ENCODE assay signal across 18 mouse cellular contexts in the genomic region with DNA sequence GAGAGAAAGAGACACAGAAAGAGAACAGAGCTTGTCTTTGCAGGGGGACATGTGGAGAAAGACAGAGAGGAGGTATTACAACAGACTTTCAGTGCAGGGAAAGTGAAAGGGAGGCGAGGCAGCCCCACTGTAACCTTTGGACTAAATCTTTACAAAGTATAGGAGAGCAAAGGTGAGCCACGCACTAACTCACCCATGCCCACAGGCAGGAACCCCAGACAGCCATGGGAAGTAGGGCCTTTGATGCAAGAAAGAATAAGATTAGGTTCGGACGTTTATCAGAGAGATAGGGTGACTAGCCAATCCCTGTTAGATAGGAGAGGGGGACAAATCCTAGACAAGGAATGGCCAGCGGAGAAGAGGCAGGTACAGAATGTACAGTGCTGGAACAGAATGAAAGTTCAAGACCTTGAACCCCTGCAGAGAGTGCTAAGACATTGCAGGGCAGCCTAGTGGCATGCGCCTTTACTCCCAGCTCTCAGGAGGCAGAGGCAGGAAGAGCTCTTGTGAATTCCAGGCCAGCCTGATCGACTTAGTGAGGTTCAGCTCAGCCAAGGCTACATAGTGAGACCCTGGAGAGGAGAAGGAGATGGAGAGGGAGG. TPM values are rescaled to one million over a fixed set of nuclear protein-coding genes. Genes with fewer than 3 reads are reported as not detected.
DNase-seq lines count a peak whose midpoint lies in the region; ATAC-seq and TF ChIP-seq lines count a peak whose summit lies in the region.
"Had no signal": no experiment of that assay in that cellular context is flagged by ENCODE, and none has a peak within 500 bp of the region (broad histone marks: within the 10 kb centered on the region; RNA-seq: fewer than 3 reads in every experiment).

No protein-coding gene starts in this region.

- H3K4me1 ChIP-seq in intestine, embryonic 16.5 days (ENCODE audit: control insufficient read depth, insufficient read depth, low read length): peaks cover 16% of the 10 kb centered on the region
- peaks cover 0 to 12% of the 10 kb centered on the region in 2 experiments; a peak in 2 of 4 replicates for H3K4me1 ChIP-seq in liver, embryonic 14.5 days (replicated peaks; ENCODE audit: control insufficient read depth in 2 of 2, insufficient read depth in 2 of 2, low read length in 1 of 2)
- H3K4me1 ChIP-seq: heart, embryonic 15.5 days; limb, embryonic 15.5 days; midbrain, embryonic 12.5 days had no signal

- no peak for TF ChIP-seq EP300 in liver, embryonic 14.5 days (IDR thresholded peaks at IDR 0.05; ENCODE audit: low read depth)

- no peak overlapping the region for H3K27ac ChIP-seq in intestine, embryonic 16.5 days (ENCODE audit: low read length)
- no peak overlapping the region for H3K27ac ChIP-seq in liver, embryonic 14.5 days
- H3K27ac ChIP-seq: embryonic facial prominence, embryonic 10.5 days; heart, embryonic 15.5 days; layer of hippocampus, adult 2 months; limb, embryonic 15.5 days; midbrain, embryonic 12.5 days had no signal

- 65% methylated on average over 7 of the region's 7 CpGs for WGBS in intestine, embryonic 16.5 days
- 56% methylated on average over 7 of the region's 7 CpGs for WGBS in liver, embryonic 14.5 days (ENCODE audit: insufficient replicate concordance)

- H3K4me3 ChIP-seq in intestine, embryonic 16.5 days (ENCODE audit: low read length): no peak overlapping the region
- H3K4me3 ChIP-seq in liver, embryonic 14.5 days (ENCODE audit: insufficient read depth in 1 of 2, low read depth in 2 of 2, low read length in 2 of 2): no peak overlapping the region
- H3K4me3 ChIP-seq: embryonic facial prominence, embryonic 10.5 days; heart, embryonic 15.5 days; layer of hippocampus, adult 2 months; limb, embryonic 15.5 days; midbrain, embryonic 12.5 days had no signal

- TF ChIP-seq CTCF in liver, embryonic 14.5 days (IDR thresholded peaks at IDR 0.05; ENCODE audit: low read depth): no peak

- intact Hi-C loops in left cerebral cortex, postnatal 14 days (cut with DNase I): no loop called here

- H3K9me3 ChIP-seq in intestine, embryonic 16.5 days (ENCODE audit: control insufficient read depth, low read length): no peaks in the 10 kb centered on the region
- no peaks in the 10 kb centered on the region for H3K9me3 ChIP-seq in liver, embryonic 14.5 days (ENCODE audit: control insufficient read depth, low read length)
- H3K9me3 ChIP-seq: embryonic facial prominence, embryonic 10.5 days; heart, embryonic 15.5 days; limb, embryonic 15.5 days; midbrain, embryonic 12.5 days had no signal

- no peak overlapping the region for H3K9ac ChIP-seq in intestine, embryonic 16.5 days (ENCODE audit: low read depth, low read length)
- H3K9ac ChIP-seq in liver, embryonic 14.5 days (replicated peaks): no peak overlapping the region
- H3K9ac ChIP-seq: heart, embryonic 15.5 days; limb, embryonic 15.5 days; midbrain, embryonic 12.5 days had no signal

- H3K36me3 ChIP-seq in intestine, embryonic 16.5 days (ENCODE audit: control insufficient read depth, insufficient read depth, low read length): no peaks in the 10 kb centered on the region
- no peaks in the 10 kb centered on the region for H3K36me3 ChIP-seq in liver, embryonic 14.5 days (replicated peaks; ENCODE audit: control insufficient read depth, insufficient read depth, low read depth)
- H3K36me3 ChIP-seq: embryonic facial prominence, embryonic 10.5 days; heart, embryonic 15.5 days; limb, embryonic 15.5 days; midbrain, embryonic 12.5 days had no signal

- H3K4me2 ChIP-seq in intestine, embryonic 16.5 days (ENCODE audit: low read depth, low read length): no peak overlapping the region
- H3K4me2 ChIP-seq in liver, embryonic 14.5 days (ENCODE audit: low read depth): no peak overlapping the region
- H3K4me2 ChIP-seq: heart, embryonic 15.5 days; limb, embryonic 15.5 days; midbrain, embryonic 12.5 days had no signal

- no peaks in the 10 kb centered on the region for H3K27me3 ChIP-seq in intestine, embryonic 16.5 days (replicated peaks; ENCODE audit: control insufficient read depth, insufficient read depth, low read length)
- H3K27me3 ChIP-seq in liver, embryonic 14.5 days (ENCODE audit: control insufficient read depth, insufficient read depth, low read length): no peaks in the 10 kb centered on the region
- H3K27me3 ChIP-seq: heart, embryonic 15.5 days; limb, embryonic 15.5 days; midbrain, embryonic 12.5 days; Patski had no signal

- DNase-seq in kidney, postnatal 10 days: peak; percentile 24
- no peak for DNase-seq in kidney, postnatal 25 days
- DNase-seq in liver, embryonic 14.5 days (ENCODE audit: low read depth in 3 of 3, low spot score in 3 of 3): peak in 1 of 3 experiments; percentile 23
- DNase-seq in yolk sac, embryonic 10.5 days (ENCODE audit: low spot score): peak; percentile 64
- DNase-seq in left cerebral cortex, postnatal 14 days (ENCODE audit: low spot score in 2 of 2): no peak
- no peak for DNase-seq in cerebellum, adult 8-10 months
- DNase-seq: cerebellum, postnatal 14 days; lung, postnatal 4 days had no signal

- peak; percentile 95 for ATAC-seq in intestine, embryonic 16.5 days
- 0 out of 2 replicates have a peak, but pooled peaks have one; percentile 48 for ATAC-seq in liver, embryonic 14.5 days (ENCODE audit: insufficient read depth)
- ATAC-seq: Patski had no signal

RNA-seq across cellular contexts. Expression of gene Nr1i2, which starts 12.0 kb away (rescaled TPM):
- 17.4 and 17.9 TPM in 2 replicates for polyA plus RNA-seq in intestine, embryonic 16.5 days (2015; fragmentation: Nextera tagmentation; extraction: Ambion mirVana)
- 3.6 and 4.1 TPM in 2 replicates for polyA plus RNA-seq in liver, embryonic 14.5 days (2012; rRNA removed)
- 2.2 and 2.9 TPM in 2 replicates for polyA plus RNA-seq in liver, embryonic 14.5 days (2014; fragmentation: Nextera tagmentation; extraction: Ambion mirVana)
- not detected for total RNA-seq in left cerebral cortex, postnatal 14 days (2021)
- total RNA-seq: adrenal gland, adult 18-20 months; layer of hippocampus, adult 2 months had no signal
- polyA plus RNA-seq: embryonic facial prominence, embryonic 10.5 days; heart, embryonic 15.5 days; limb, embryonic 15.5 days; midbrain, embryonic 12.5 days; neural tube, embryonic 14.5 days; spleen, adult 2 months had no signal

RNA-seq across cellular contexts. Expression of gene Maats1, which starts 59.3 kb away (rescaled TPM):
- 0.18 and 0.31 TPM in 2 replicates for polyA plus RNA-seq in intestine, embryonic 16.5 days (2015; fragmentation: Nextera tagmentation; extraction: Ambion mirVana)
- polyA plus RNA-seq in liver, embryonic 14.5 days (2012; rRNA removed): 0.01 TPM in 1 of 2 replicates, not detected in the other
- polyA plus RNA-seq in liver, embryonic 14.5 days (2014; fragmentation: Nextera tagmentation; extraction: Ambion mirVana): not detected in 2 replicates
- 1 to 10 TPM; 1.1 to 1.2 TPM for total RNA-seq in left cerebral cortex, postnatal 14 days (2021)
- polyA plus RNA-seq: limb, embryonic 15.5 days had no signal

Comparison
In these comparisons a context has a peak if more than half of its experiments do, and no peak if none do; other contexts are left out.
1. DNase-seq: peak in kidney, postnatal 10 days (single experiment) and yolk sac, embryonic 10.5 days (single experiment); none in kidney, postnatal 25 days (0 of 2), left cerebral cortex, postnatal 14 days (0 of 2) and cerebellum, adult 8-10 months (single experiment).